Mouse (Mus musculus) olfactory bulb, adult 2 months (tissue): ENCODE results near the gene Rnf144b. TPM values are rescaled to one million over a fixed set of nuclear protein-coding genes. Genes with fewer than 3 reads are reported as not detected.

Experiments
- H3K27ac ChIP-seq: fragments of 200-500 bp; 2 replicates; pipeline ENCODE4 v1.5.1; 2012; ENCODE audit warnings: low read depth, low read length; ENCODE audit not compliant: insufficient read depth
- H3K4me1 ChIP-seq: fragments of 200-500 bp; 2 replicates; pipeline ENCODE4 v1.6.1; 2012; ENCODE audit warnings: low read length; ENCODE audit not compliant: control insufficient read depth, insufficient read depth
- H3K4me3 ChIP-seq: fragments of 200-500 bp; 2 replicates; pipeline ENCODE4 v1.5.1; 2012; ENCODE audit warnings: mild to moderate bottlenecking, low read depth, low read length, moderate library complexity; ENCODE audit not compliant: insufficient read depth
- CTCF ChIP-seq: fragments of 200-500 bp; IDR thresholded peaks from 2 replicates; pipeline ENCODE4 v1.5.1; 2012; ENCODE audit warnings: low read depth, mild to moderate bottlenecking, low read length, moderate library complexity; ENCODE audit not compliant: insufficient read depth
- POLR2A ChIP-seq: fragments of 200-500 bp; IDR thresholded peaks from 2 replicates; pipeline ENCODE4 v1.6.1; 2012; ENCODE audit warnings: mild to moderate bottlenecking, low read depth, low read length, moderate library complexity; ENCODE audit not compliant: insufficient read depth
- WGBS: fragments of 180-500 bp; shearing (Covaris S2); methylation state at CpG from one replicate; pipeline ENCODE4 v1.1.7; 2018; 5-methylcytosine and 5-hydroxymethylcytosine counted together
- polyA plus RNA-seq: library from polyadenylated mRNA; stranded (reverse); fragments of >200 nt; gene quantifications from 2 replicates; pipeline ENCODE4 v1.2.4, GENCODE M21; 2012; ENCODE audit warnings: low replicate concordance; ENCODE audit not compliant: missing spikeins, insufficient read depth, insufficient read length

The Rnf144b gene
- polyA plus RNA-seq, 1 experiment = not detected

GRCm38 (mm10) chr13:47200011-47200670, 77.7 kb downstream of the Rnf144b start:
- TF ChIP-seq CTCF (no peak), POLR2A (no peak)
- no peak overlapping the region for H3K4me3 ChIP-seq
- H3K27ac ChIP-seq = no peak overlapping the region
- WGBS = 88% methylated on average over 12 of the region's 12 CpGs
- H3K4me1 ChIP-seq = peaks cover 4% of the 10 kb centered on the region; the same call in 1 of the 2 replicates

DNA sequence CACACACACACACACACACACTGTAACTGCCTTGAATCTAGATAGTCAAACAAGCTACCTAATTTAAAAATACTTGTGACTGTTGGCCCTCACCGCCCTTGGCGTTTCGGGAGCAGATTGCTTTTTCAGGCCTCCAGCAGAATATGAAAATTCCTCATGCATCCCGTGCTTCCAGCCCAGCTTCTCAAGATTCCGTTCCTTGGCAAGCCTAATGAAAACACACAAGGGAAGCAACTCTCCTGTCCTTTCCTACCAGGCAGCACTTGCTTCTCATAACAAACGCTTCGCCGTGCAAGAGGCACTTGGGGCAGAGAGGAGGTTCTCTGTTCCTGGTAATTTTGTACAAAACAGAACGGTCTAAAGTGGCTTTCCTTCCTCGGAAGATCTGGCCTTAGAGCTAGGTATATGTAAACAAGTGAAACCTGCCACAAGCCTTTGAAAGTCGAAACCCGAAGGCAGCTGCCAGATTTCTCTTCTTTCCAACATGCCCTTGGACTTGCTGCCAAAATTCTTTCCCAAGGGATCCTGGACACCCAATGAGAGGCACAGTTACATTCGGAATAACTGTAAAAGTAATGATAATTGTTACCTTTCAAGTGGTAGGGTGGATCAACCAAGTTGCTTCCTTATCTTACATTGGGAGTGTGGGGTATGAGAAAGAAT, 79.6 kb downstream of the Rnf144b start:
- no peak overlapping the region for H3K27ac ChIP-seq
- no peak overlapping the region for H3K4me3 ChIP-seq
- TF ChIP-seq POLR2A (no peak), CTCF (no peak)
- peaks cover 4% of the 10 kb centered on the region; the same call in 1 of the 2 replicates for H3K4me1 ChIP-seq
- WGBS = 70% methylated on average over 13 of the region's 13 CpGs

DNA sequence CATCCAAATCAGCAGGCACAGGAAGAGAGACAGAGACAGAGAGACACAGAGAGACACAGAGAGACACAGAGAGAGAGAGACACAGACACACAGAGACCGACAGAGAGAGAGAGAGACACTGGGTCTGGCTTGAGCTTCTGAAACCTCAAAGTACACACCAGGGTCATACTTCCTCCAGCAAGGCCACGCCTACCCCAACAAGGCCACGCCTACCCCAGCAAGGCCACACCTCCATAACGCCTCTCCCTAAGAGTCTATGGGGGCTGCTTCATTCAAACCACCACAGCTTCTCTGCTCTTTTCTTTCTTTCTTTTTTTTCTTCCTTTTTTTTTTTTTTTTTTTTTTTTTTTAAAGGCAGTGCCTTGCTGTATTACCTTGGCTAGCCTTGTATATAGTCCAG, 88.0 kb downstream of the Rnf144b start:
- no peak for TF ChIP-seq CTCF
- no peak for TF ChIP-seq POLR2A
- 86% methylated on average over 4 of the region's 4 CpGs for WGBS
- H3K4me3 ChIP-seq = no peak overlapping the region
- H3K27ac ChIP-seq = no peak overlapping the region
- no peaks in the 10 kb centered on the region for H3K4me1 ChIP-seq

DNA sequence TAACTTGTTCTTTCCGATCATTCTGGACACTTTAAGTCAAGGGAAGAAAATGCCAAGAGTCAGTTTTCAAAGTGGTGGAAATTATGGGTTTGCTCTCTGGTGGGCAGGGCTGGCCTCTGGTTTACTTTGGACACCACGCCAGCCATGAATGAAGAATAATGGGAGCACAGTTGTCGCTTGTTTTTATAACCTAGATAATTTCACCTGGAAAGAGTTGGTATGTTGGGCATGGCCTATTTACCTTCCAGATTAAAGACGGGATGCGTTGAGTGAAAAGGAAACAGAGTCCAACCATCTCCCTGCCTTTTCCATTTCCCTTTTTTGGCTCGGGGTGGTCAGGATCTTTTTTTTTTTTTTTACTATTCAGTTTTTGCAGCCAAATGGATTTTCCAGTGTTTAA, 88.5 kb downstream of the Rnf144b start:
- WGBS = 87% methylated on average over 6 of the region's 6 CpGs
- no peaks in the 10 kb centered on the region for H3K4me1 ChIP-seq
- TF ChIP-seq POLR2A = no peak
- no peak for TF ChIP-seq CTCF
- H3K4me3 ChIP-seq = no peak overlapping the region
- H3K27ac ChIP-seq = no peak overlapping the region

- no peak for TF ChIP-seq POLR2A
- TF ChIP-seq CTCF = no peak
- H3K27ac ChIP-seq = no peak overlapping the region
- H3K4me1 ChIP-seq = no peaks in the 10 kb centered on the region
- H3K4me3 ChIP-seq = no peak overlapping the region
- 89% methylated on average over 7 of the region's 7 CpGs for WGBS
These were observed 89.1 kb downstream of the Rnf144b start for GRCm38 (mm10) chr13:47211581-47211980.

DNA sequence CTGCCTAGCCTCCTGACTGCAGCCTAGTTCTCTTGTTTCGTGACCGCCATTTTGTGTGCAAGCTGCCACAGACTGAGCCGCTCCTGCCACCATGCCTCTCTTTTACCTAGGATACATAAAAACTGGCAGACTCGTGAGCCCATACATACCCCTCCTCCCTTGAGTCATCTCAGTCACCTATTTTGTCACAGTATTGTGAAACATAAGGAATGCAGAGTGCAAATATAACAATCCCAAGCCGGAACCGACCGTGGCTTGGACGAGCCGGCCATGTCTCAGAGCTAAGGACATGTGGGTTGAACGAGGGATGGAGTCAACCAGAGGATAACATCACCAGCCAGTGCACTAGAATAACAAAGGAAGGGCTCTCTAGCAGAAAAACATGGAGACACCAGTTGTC, 91.4 kb downstream of the Rnf144b start:
- no peak for TF ChIP-seq POLR2A
- TF ChIP-seq CTCF = no peak
- H3K4me3 ChIP-seq = no peak overlapping the region
- WGBS = 94% methylated on average over 10 of the region's 10 CpGs
- no peak overlapping the region for H3K27ac ChIP-seq
- H3K4me1 ChIP-seq = peaks cover 2% of the 10 kb centered on the region; the same call in 1 of the 2 replicates

- H3K27ac ChIP-seq = no peak overlapping the region
- no peak overlapping the region for H3K4me3 ChIP-seq
- H3K4me1 ChIP-seq = peaks cover 2% of the 10 kb centered on the region; the same call in 1 of the 2 replicates
- no peak for TF ChIP-seq POLR2A
- no peak for TF ChIP-seq CTCF
- WGBS = 80% methylated on average over 5 of the region's 5 CpGs
These were observed 92.4 kb downstream of the Rnf144b start for GRCm38 (mm10) chr13:47214895-47215294.

GRCm38 (mm10) chr13:47215815-47216585, 93.5 kb downstream of the Rnf144b start:
- peaks cover 2% of the 10 kb centered on the region; the same call in 1 of the 2 replicates for H3K4me1 ChIP-seq
- no peak overlapping the region for H3K27ac ChIP-seq
- 92% methylated on average over 20 of the region's 20 CpGs for WGBS
- TF ChIP-seq CTCF (no peak), POLR2A (no peak)
- H3K4me3 ChIP-seq = no peak overlapping the region
